ENCODE assay signal across 30 mouse cellular contexts in the genomic region with DNA sequence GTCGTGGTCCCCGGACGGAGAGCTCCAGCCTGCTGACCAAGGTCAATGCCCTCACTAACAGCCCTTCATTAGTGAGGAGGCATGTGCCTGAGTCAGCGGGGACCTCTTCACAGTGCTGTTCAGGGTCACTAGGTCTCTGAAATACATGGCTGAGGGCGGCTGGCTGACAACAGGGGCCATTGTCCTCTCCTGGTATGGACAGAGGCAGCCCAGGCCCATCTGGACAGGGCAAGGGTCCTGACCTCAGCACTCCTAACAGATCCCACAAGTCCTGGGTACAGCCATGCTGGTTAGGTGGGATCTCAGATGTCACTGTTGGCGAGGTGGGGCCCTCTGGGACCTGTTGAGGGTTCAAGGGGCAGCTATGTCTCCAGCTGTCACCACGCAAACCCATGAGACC. TPM values are rescaled to one million over a fixed set of nuclear protein-coding genes. Genes with fewer than 3 reads are reported as not detected.
DNase-seq lines count a peak whose midpoint lies in the region; ATAC-seq lines count a peak whose summit lies in the region.
"Had no signal": no experiment of that assay in that cellular context is flagged by ENCODE, and none has a peak within 500 bp of the region (broad histone marks: within the 10 kb centered on the region; RNA-seq: fewer than 3 reads in every experiment).

No protein-coding gene starts in this region.

- H3K9me3 ChIP-seq in hindbrain, embryonic 10.5 days: no peaks in the 10 kb centered on the region
- H3K9me3 ChIP-seq in hindbrain, embryonic 16.5 days (ENCODE audit: control insufficient read depth, low read length): no peaks in the 10 kb centered on the region
- H3K9me3 ChIP-seq in embryonic facial prominence, embryonic 10.5 days: no peaks in the 10 kb centered on the region
- H3K9me3 ChIP-seq: embryonic facial prominence, embryonic 12.5 days; embryonic facial prominence, embryonic 15.5 days; G1E; hindbrain, embryonic 13.5 days had no signal

- H3K4me2 ChIP-seq in hindbrain, embryonic 16.5 days (ENCODE audit: low read length): no peak overlapping the region
- H3K4me2 ChIP-seq: embryonic facial prominence, embryonic 12.5 days; embryonic facial prominence, embryonic 15.5 days; heart, embryonic 11.5 days; hindbrain, embryonic 13.5 days had no signal

- peak; percentile 79 for DNase-seq in hindbrain, embryonic 10.5 days (ENCODE audit: low spot score)
- peak; percentile 46 for DNase-seq in retina, postnatal 1 day
- no peak for DNase-seq in retina, embryonic 14.5 days (ENCODE audit: low spot score)
- peak; percentile 50 for DNase-seq in embryonic facial prominence, embryonic 10.5 days (ENCODE audit: low spot score)
- no peak for DNase-seq in cerebellum, postnatal 36 days
- DNase-seq: adrenal gland, adult 2 months; adrenal gland, postnatal 14 days; B cell, adult 2 months; cerebellum, adult 11 months; cerebellum, adult 2 months; cerebellum, adult 9-11 months; cerebellum, postnatal 25 days; forebrain, postnatal 0 days; gastrocnemius, adult 2 months; gastrocnemius, postnatal 14 days; heart, adult 11 months had no signal

- no peaks in the 10 kb centered on the region for H3K36me3 ChIP-seq in hindbrain, embryonic 10.5 days
- H3K36me3 ChIP-seq in hindbrain, embryonic 16.5 days (ENCODE audit: control insufficient read depth, insufficient read depth, low read length): no peaks in the 10 kb centered on the region
- no peaks in the 10 kb centered on the region for H3K36me3 ChIP-seq in embryonic facial prominence, embryonic 10.5 days (replicated peaks)
- H3K36me3 ChIP-seq: embryonic facial prominence, embryonic 12.5 days; embryonic facial prominence, embryonic 15.5 days; G1E; hindbrain, embryonic 13.5 days had no signal

- WGBS in hindbrain, embryonic 10.5 days: 11% methylated on average over 7 of the region's 7 CpGs
- 24% methylated on average over 7 of the region's 7 CpGs for whole genome bisulfite sequencing in hindbrain, embryonic 16.5 days
- WGBS in embryonic facial prominence, embryonic 10.5 days: 15% methylated on average over 7 of the region's 7 CpGs

- peaks cover 31% of the 10 kb centered on the region for H3K4me1 ChIP-seq in hindbrain, embryonic 10.5 days (replicated peaks)
- H3K4me1 ChIP-seq in hindbrain, embryonic 16.5 days (ENCODE audit: control insufficient read depth, insufficient read depth, low read depth, low read length): no peaks in the 10 kb centered on the region
- peaks cover 30% of the 10 kb centered on the region for H3K4me1 ChIP-seq in embryonic facial prominence, embryonic 10.5 days
- H3K4me1 ChIP-seq: hindbrain, embryonic 13.5 days had no signal

- H3K27ac ChIP-seq in hindbrain, embryonic 10.5 days: 0 out of 2 replicates have a peak overlapping the region, but pooled peaks have one; percentile 16
- H3K27ac ChIP-seq in hindbrain, embryonic 16.5 days (ENCODE audit: low read depth, low read length): no peak overlapping the region
- no peak overlapping the region for H3K27ac ChIP-seq in embryonic facial prominence, embryonic 10.5 days (replicated peaks)
- H3K27ac ChIP-seq: embryonic facial prominence, embryonic 12.5 days; embryonic facial prominence, embryonic 15.5 days; gastrocnemius, adult 2 months; hindbrain, embryonic 13.5 days; hindbrain, postnatal 0 days had no signal

- ATAC-seq in hindbrain, embryonic 16.5 days: no peak
- ATAC-seq in inflammation-experienced regulatory T-cells, adult 6 months: no peak
- ATAC-seq: forebrain, embryonic 14.5 days; forebrain, postnatal 0 days; hindbrain, postnatal 0 days had no signal

- H3K9ac ChIP-seq in hindbrain, embryonic 16.5 days (ENCODE audit: low read depth, low read length): no peak overlapping the region
- H3K9ac ChIP-seq: embryonic facial prominence, embryonic 12.5 days; embryonic facial prominence, embryonic 15.5 days; forebrain, postnatal 0 days; hindbrain, embryonic 13.5 days had no signal

- peaks cover 100% of the 10 kb centered on the region for H3K27me3 ChIP-seq in hindbrain, embryonic 10.5 days (ENCODE audit: insufficient read depth, poor library complexity, severe bottlenecking)
- H3K27me3 ChIP-seq in hindbrain, embryonic 16.5 days (replicated peaks; ENCODE audit: control insufficient read depth, insufficient read depth, low read length): peaks cover 3% of the 10 kb centered on the region
- H3K27me3 ChIP-seq in embryonic facial prominence, embryonic 10.5 days (replicated peaks; ENCODE audit: low read depth, poor library complexity, severe bottlenecking): peaks cover 97% of the 10 kb centered on the region

- no peak overlapping the region for H3K4me3 ChIP-seq in hindbrain, embryonic 10.5 days
- no peak overlapping the region for H3K4me3 ChIP-seq in hindbrain, embryonic 16.5 days (ENCODE audit: low read length)
- H3K4me3 ChIP-seq in embryonic facial prominence, embryonic 10.5 days: no peak overlapping the region
- H3K4me3 ChIP-seq: embryonic facial prominence, embryonic 12.5 days; embryonic facial prominence, embryonic 15.5 days; gastrocnemius, adult 2 months; hindbrain, embryonic 13.5 days had no signal

RNA-seq across cellular contexts. Expression of a gene that starts 28.8 kb away (rescaled TPM):
- polyA plus RNA-seq in hindbrain, embryonic 10.5 days (2016; fragmentation: Nextera tagmentation; extraction: Ambion mirVana): 2.7 and 3.2 TPM in 2 replicates
- polyA plus RNA-seq in hindbrain, embryonic 16.5 days (2015; fragmentation: Nextera tagmentation; extraction: Ambion mirVana): 0.10 TPM in 1 of 2 replicates, not detected in the other
- 3.4 and 5.5 TPM in 2 replicates for polyA plus RNA-seq in embryonic facial prominence, embryonic 10.5 days (2016; fragmentation: Nextera tagmentation; extraction: Ambion mirVana)
- polyA plus RNA-seq in inflammation-experienced regulatory T-cells, adult 6 months (2017; shearing (Covaris generic)): not detected
- polyA plus RNA-seq: adrenal gland, adult 2 months; cerebellum, adult 2 months; cortical plate, adult 2 months; forebrain, embryonic 14.5 days; forebrain, postnatal 0 days; frontal cortex, adult 2 months; G1E; heart, embryonic 11.5 days; heart, embryonic 14.5 days; heart, postnatal 0 days; hindbrain, postnatal 0 days; intestine, embryonic 14.5 days had no signal

Comparison
In these comparisons a context has a peak if more than half of its experiments do, and no peak if none do; other contexts are left out.
1. DNase-seq: peak in hindbrain, embryonic 10.5 days (single experiment), retina, postnatal 1 day (single experiment) and embryonic facial prominence, embryonic 10.5 days (single experiment); none in retina, embryonic 14.5 days (single experiment) and cerebellum, postnatal 36 days (0 of 2).